Mouse (Mus musculus) C2C12 (cell line): ENCODE data around the gene Apol9b.

Experiments
- CTCF ChIP-seq: IDR thresholded peaks from one replicate; pipeline ENCODE4 v1.5.1; 2011; ENCODE audit not compliant: control insufficient read depth, insufficient read depth, insufficient read length
- FOSL1 ChIP-seq: IDR thresholded peaks from one replicate; pipeline ENCODE4 v1.8.0; 2011; ENCODE audit warnings: mild to moderate bottlenecking, low read length; ENCODE audit not compliant: poor library complexity, insufficient read depth, severe bottlenecking
- MAX ChIP-seq: IDR thresholded peaks from one replicate; pipeline ENCODE4 v1.6.1; 2011; ENCODE audit warnings: mild to moderate bottlenecking, control low read depth
- MYOG ChIP-seq: IDR thresholded peaks from one replicate; pipeline ENCODE4 v1.6.1; 2011; ENCODE audit not compliant: control insufficient read depth, insufficient read length; ENCODE audit errors: extremely low read depth
- USF1 ChIP-seq: IDR thresholded peaks from one replicate; pipeline ENCODE4 v1.6.1; 2011; ENCODE audit warnings: low read depth, mild to moderate bottlenecking, control low read depth, moderate library complexity

GRCm38 (mm10) chr15:77763050-77763449 is 34.2 kb downstream of the Apol9b start:
- no peak for TF ChIP-seq CTCF
- no peak for TF ChIP-seq MAX
- no peak for TF ChIP-seq MYOG
- no peak for TF ChIP-seq USF1
- no peak for TF ChIP-seq FOSL1
